Mouse (Mus musculus) liver, embryonic 14.5 days (tissue): ENCODE measurements around the gene Slc25a21. TPM values are rescaled to one million over a fixed set of nuclear protein-coding genes. Genes with fewer than 3 reads are reported as not detected.
A peak's percentile ranks its signal among the peaks of the same experiment; 100 is the strongest.

Experiments
- ATAC-seq: fragments of 200-750 bp; cut with Nextera tagmentation; 2 replicates; pipeline ENCODE4 v1.8.0; 2017; ENCODE audit warnings: moderate number of reproducible peaks, mild to moderate bottlenecking, moderate library complexity; ENCODE audit not compliant: insufficient read depth
- DNase-seq, 3 experiments: peaks; one replicate each; pipeline ENCODE4 v3.0.0-alpha.2; 2012 to 2013; ENCODE audit warnings: low read depth in 3 of 3, low spot score in 3 of 3
- H3K27ac ChIP-seq: fragments of 300-500 bp; sonication (generic); 2 replicates; pipeline ENCODE4 v1.5.1; 2014; ENCODE audit warnings: moderate library complexity, mild to moderate bottlenecking, control low read depth, inconsistent platforms
- H3K27me3 ChIP-seq: fragments of 300-500 bp; sonication (generic); 2 replicates; pipeline ENCODE4 v1.6.1; 2014; ENCODE audit warnings: mild to moderate bottlenecking, low read length, moderate library complexity; ENCODE audit not compliant: control insufficient read depth, insufficient read depth
- H3K36me3 ChIP-seq: fragments of 300-500 bp; sonication (generic); replicated peaks from 2 replicates; pipeline ENCODE4 v1.6.1; 2014; ENCODE audit warnings: low read depth; ENCODE audit not compliant: control insufficient read depth, insufficient read depth
- H3K4me1 ChIP-seq, 2 experiments: fragments of 200-500 bp in 1 of 2; fragments of 300-500 bp in 1 of 2; sonication (generic) in 1 of 2; replicated peaks; 2 replicates each; pipeline ENCODE4 v1.6.1; 2012 to 2014; ENCODE audit warnings: antibody characterized with exemption in 1 of 2, inconsistent platforms in 1 of 2, low read length in 1 of 2; ENCODE audit not compliant: control insufficient read depth in 2 of 2, insufficient read depth in 2 of 2
- H3K4me2 ChIP-seq: fragments of 300-500 bp; sonication (generic); 2 replicates; pipeline ENCODE4 v1.6.1; 2014; ENCODE audit warnings: low read depth, mild to moderate bottlenecking, control low read depth, moderate library complexity
- H3K4me3 ChIP-seq, 2 experiments: fragments of 200-500 bp in 1 of 2; fragments of 300-500 bp in 1 of 2; sonication (generic) in 1 of 2; 2 replicates each; pipeline ENCODE4 v1.5.1; 2012 to 2014; ENCODE audit warnings: low read depth in 2 of 2, low read length in 2 of 2, mild to moderate bottlenecking in 2 of 2, control low read depth in 1 of 2, inconsistent platforms in 1 of 2, moderate library complexity in 1 of 2; ENCODE audit not compliant: insufficient read depth in 1 of 2
- H3K9ac ChIP-seq: fragments of 300-500 bp; sonication (generic); replicated peaks from 2 replicates; pipeline ENCODE4 v1.6.1; 2014; ENCODE audit warnings: mild to moderate bottlenecking, control low read depth, moderate library complexity
- H3K9me3 ChIP-seq: fragments of 300-500 bp; sonication (generic); 2 replicates; pipeline ENCODE4 v1.6.1; 2016; ENCODE audit warnings: low read length, mixed read lengths; ENCODE audit not compliant: control insufficient read depth
- CTCF ChIP-seq: IDR thresholded peaks from 2 replicates; pipeline ENCODE4 v1.5.1; 2016; ENCODE audit warnings: antibody characterized with exemption, low read depth, control low read depth
- EP300 ChIP-seq: IDR thresholded peaks from 2 replicates; pipeline ENCODE4 v1.6.1; 2016; ENCODE audit warnings: antibody characterized with exemption, low read depth
- whole genome bisulfite sequencing: fragments of 180-500 bp; shearing (Covaris S2); extraction: QIAGEN DNeasy Blood & Tissue Kit; methylation state at CpG from one replicate; pipeline ENCODE4 v1.1.7; 2014; ENCODE audit not compliant: insufficient replicate concordance; 5-methylcytosine and 5-hydroxymethylcytosine counted together
- polyA plus RNA-seq, 2 experiments: library from polyadenylated mRNA; depleted of rRNA in 1 of 2; stranded (reverse) in 1 of 2; unstranded in 1 of 2; fragments of >200 nt; fragmentation: Nextera tagmentation in 1 of 2; extraction: Ambion mirVana in 1 of 2; gene quantifications; 2 replicates each; pipeline versions ENCODE4 v1.2.1 to v1.2.3; 2012 to 2014

Gene Slc25a21
- polyA plus RNA-seq, 2 experiments, result 9.3 to 21.6 TPM

DNA sequence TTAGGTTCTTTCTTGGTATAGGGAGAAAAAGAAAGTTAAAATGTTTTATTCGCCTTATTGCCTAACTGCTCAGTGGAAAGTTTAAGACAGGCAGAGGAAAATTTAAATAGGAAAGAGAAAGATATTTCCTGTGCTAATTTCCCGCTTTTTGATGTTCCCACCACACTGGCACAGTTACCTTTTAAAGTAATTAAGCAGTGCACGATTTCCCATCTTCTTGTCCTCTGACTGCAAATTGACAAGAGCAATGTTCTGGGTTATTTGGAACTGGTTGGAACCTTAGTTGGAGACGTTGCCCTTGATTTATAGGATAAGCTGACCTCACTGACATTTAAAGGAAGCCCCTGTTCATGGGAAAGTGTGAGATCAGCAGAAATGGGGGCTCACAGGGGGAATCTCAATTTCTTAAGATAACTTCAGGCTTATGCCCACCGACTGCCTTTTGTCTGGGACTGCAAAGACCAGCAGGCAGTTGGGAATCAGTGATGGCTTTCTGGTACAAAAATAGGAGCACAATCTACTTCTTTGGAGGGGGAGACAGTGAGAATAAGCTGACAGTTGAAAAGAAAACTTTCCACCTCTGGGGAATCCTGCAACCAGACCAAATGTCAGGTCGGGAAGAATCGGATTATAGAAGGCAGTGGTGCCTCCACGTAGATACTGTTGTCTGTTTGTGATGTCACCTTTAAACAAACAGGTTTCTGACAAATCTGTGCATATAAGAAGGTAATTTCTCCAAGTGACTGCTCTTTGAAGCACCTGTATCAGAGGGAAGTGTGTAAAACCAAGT is 498.9 kb downstream of the Slc25a21 start:
- ATAC-seq (no peak), DNase-seq (no peak)
- no peaks in the 10 kb centered on the region for H3K36me3 ChIP-seq
- 2% methylated on average over 8 of the region's 8 CpGs for WGBS
- peaks cover 89% of the 10 kb centered on the region for H3K27me3 ChIP-seq
- no peak overlapping the region for H3K4me3 ChIP-seq
- no peak overlapping the region for H3K4me2 ChIP-seq
- TF ChIP-seq CTCF (no peak), EP300 (no peak)
- H3K27ac ChIP-seq, result no peak overlapping the region
- H3K4me1 ChIP-seq, result no peaks in the 10 kb centered on the region
- no peak overlapping the region for H3K9ac ChIP-seq
- H3K9me3 ChIP-seq, result no peaks in the 10 kb centered on the region

DNA sequence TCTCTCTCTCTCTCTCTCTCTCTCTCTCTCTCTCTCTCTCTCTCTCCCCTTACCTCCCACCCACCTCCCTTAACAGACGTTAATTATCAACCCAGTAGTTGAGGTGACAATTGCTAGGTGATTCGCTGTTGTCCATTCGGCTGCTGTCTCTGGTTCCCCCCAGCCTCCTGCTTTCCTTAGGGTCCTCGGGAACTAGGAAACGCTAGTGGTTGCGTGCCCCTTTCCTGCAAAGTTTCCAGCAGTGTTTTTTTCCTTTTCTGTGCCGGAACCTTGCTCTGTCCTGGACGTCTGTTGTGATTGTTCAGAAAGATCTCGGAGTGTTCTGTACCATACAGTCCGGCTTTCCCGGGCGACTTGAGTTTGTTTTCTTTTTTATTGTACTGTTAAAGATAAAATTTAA is 499.5 kb downstream of the Slc25a21 start:
- Histone ChIP-seq H3K4me2 (no peak overlapping the region), H3K9ac (no peak overlapping the region), H3K27me3 (peaks cover 93% of the 10 kb centered on the region), H3K36me3 (no peaks in the 10 kb centered on the region), H3K27ac (no peak overlapping the region), H3K4me3 (no peak overlapping the region), H3K9me3 (no peaks in the 10 kb centered on the region), H3K4me1 (no peaks in the 10 kb centered on the region)
- DNase-seq (no peak), ATAC-seq (no peak)
- TF ChIP-seq CTCF, result no peak
- TF ChIP-seq EP300, result no peak
- 2% methylated on average over 12 of the region's 12 CpGs for WGBS

GRCm38 (mm10) chr12:56697011-56697740 is 500.1 kb downstream of the Slc25a21 start:
- H3K27ac ChIP-seq, result no peak overlapping the region
- no peak for ATAC-seq
- H3K36me3 ChIP-seq, result no peaks in the 10 kb centered on the region
- no peaks in the 10 kb centered on the region for H3K4me1 ChIP-seq
- no peak for DNase-seq
- WGBS, result 2% methylated on average over 36 of the region's 36 CpGs
- H3K9ac ChIP-seq, result no peak overlapping the region
- TF ChIP-seq CTCF (no peak), EP300 (no peak)
- H3K27me3 ChIP-seq, result peaks cover 93% of the 10 kb centered on the region
- H3K4me2 ChIP-seq, result no peak overlapping the region
- no peak overlapping the region for H3K4me3 ChIP-seq
- H3K9me3 ChIP-seq, result no peaks in the 10 kb centered on the region

DNA sequence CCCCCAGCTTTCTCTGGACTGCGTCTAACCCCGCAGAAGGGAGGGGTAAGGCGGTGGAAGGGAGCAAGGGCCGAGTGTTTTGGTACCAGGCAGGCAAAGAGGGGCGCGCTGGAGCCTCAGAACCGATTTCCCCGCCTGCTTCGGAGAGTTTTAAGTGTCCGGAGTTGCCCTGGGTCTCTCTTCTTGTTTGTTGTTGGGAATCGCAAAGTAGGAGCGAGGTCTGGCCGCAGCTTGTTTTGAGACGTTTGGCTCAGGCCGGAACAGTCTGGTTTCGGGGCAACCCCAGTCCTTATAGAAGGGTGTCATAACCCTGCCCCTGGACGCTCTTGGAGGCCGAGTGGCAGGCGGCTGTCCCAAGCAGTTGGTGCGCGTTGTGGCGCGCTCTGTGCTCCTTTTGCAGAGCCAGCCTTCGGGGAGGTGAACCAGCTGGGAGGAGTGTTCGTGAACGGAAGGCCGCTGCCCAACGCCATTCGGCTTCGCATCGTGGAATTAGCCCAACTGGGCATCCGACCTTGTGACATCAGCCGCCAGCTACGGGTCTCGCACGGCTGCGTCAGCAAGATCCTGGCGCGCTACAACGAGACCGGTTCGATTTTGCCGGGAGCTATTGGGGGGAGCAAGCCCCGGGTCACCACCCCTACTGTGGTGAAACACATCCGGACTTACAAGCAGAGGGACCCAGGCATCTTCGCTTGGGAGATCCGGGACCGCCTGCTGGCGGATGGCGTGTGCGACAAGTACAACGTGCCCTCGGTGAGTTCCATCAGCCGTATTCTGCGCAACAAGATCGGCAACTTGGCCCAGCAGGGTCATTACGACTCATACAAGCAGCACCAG is 500.9 kb downstream of the Slc25a21 start:
- H3K36me3 ChIP-seq, result no peaks in the 10 kb centered on the region
- TF ChIP-seq EP300 (no peak), CTCF (no peak)
- no peak for ATAC-seq
- no peaks in the 10 kb centered on the region for H3K4me1 ChIP-seq
- H3K9ac ChIP-seq, result no peak overlapping the region
- 2% methylated on average over 57 of the region's 57 CpGs for WGBS
- H3K9me3 ChIP-seq, result no peaks in the 10 kb centered on the region
- peak overlapping the region; percentile 8 for H3K4me2 ChIP-seq
- DNase-seq, result no peak
- H3K27me3 ChIP-seq, result peaks cover 98% of the 10 kb centered on the region
- no peak overlapping the region for H3K27ac ChIP-seq
- peak overlapping the region in 1 of 2 experiments; percentile 4; a peak in 1 of 4 replicates for H3K4me3 ChIP-seq
